Mouse (Mus musculus) monocyte, adult 5-6 weeks (primary cell): ENCODE data around the gene Ndufa13. TPM values are rescaled to one million over a fixed set of nuclear protein-coding genes. Genes with fewer than 3 reads are reported as not detected.

ENCODE experiments used
- ATAC-seq: fragments of 153-309, 156-312 bp; replicated peaks from 2 replicates; pipeline ENCODE4 v1.8.0; 2017; ENCODE audit warnings: mild to moderate bottlenecking; ENCODE audit not compliant: low TSS enrichment, insufficient number of reproducible peaks, severe bottlenecking, poor library complexity, low FRiP score
- total RNA-seq: library from RNA; stranded (forward); fragments of 200-1000, 200-491, 200-594 nt; gene quantifications from 3 replicates; pipeline ENCODE4 v1.2.3, GENCODE M21; 2017

The Ndufa13 gene
- total RNA-seq, 1 experiment from 2014 or later, result 131 TPM

DNA sequence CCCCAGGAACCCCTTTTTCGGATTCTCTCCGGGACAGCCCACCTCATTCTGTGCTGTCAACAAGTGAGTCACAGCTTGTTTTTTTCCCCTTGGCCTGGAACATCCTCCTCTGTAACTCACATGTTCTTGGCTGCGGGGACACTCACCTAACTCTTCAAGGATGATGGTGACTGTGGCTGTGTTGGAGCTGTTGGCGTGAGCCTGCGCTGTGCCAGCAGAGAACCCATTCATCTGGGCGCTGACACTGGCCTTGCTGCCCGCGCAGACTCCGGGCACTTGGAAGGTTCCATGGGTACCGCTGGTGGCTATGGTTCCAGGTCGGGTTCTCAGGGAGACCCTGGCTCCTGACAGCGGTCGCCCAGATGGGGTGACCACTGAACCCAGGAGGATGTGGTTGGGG lies 18.2 kb downstream of the Ndufa13 start:
- no peak for ATAC-seq

GRCm38 (mm10) chr8:69882833-69883600 lies 19.3 kb downstream of the Ndufa13 start:
- ATAC-seq, result no peak

GRCm38 (mm10) chr8:69882021-69882756 lies 20.2 kb downstream of the Ndufa13 start:
- no peak for ATAC-seq

DNA sequence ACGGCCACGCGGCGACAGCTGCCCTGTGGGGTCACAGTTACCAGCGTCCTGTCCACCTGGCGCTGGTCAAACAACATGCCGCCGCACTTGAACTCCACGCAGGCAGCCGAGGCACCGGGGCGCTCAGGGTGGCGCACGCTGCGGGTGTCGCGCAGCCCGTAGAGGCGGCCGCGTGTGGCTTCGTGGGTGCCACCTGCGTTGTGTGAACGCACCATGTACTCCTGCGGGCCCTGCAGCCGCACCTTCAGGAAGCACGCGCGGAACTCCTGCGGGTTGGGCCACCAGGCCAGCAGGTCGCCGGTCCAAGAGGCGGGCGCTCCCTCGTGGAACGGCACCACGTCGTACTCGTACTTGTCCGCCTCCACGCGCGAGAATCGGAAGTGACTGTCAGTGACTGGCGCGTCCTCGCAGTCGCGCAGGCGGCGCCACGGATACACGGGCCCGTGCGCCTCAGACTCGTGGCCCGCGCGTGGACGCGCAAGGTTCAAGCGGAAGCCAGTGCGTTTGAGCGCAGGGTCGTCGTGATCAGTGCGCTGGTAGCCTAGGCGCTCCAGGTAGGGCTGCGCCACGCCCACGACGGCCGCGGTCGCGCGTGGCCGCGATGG lies 21.0 kb downstream of the Ndufa13 start:
- ATAC-seq, result no peak

GRCm38 (mm10) chr8:69880841-69881240 lies 21.5 kb downstream of the Ndufa13 start:
- no peak for ATAC-seq

DNA sequence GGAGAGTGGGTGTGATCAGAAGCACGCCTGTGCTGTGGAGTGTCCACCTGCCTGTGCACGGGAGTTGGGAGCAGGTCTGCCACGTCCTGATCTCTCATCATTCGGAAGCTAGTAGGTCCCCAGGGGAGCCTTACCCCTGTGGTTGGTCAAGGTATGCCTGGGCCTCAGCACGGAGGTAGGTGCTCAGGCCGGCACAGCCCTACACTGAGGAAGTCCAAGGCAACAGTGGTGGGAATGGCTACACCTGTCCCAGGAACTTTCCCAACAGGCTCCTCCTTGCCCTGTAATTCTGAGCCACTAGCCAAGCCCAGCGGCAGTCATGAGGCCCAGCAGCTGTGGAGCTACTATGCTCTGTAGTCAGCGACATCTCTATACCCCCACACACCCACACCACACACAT lies 22.7 kb downstream of the Ndufa13 start:
- no peak for ATAC-seq

GRCm38 (mm10) chr8:69877992-69878391 lies 24.4 kb downstream of the Ndufa13 start:
- no peak for ATAC-seq

- ATAC-seq, result no peak
These were observed 25.0 kb downstream of the Ndufa13 start for GRCm38 (mm10) chr8:69877396-69877795.

DNA sequence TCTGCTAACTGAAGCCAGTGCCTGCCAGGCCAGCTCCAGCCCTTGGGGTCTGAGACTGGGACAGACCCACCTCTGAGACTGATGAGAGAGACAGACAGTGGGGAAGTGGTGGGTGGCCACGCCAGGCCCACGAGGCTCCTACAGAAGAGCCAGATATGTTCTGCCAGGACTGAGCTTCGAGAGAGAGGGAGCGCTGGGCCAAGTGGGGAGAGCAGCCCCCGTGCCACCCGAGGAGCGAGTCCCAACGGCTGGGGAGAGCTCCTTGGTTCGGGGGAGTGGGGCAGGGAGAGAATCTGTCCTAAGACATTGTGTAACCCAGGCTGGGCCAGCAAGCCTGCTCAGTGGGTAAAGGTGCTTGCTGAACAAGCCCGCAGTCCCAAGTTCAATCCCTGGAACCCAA lies 25.4 kb downstream of the Ndufa13 start:
- no peak for ATAC-seq

DNA sequence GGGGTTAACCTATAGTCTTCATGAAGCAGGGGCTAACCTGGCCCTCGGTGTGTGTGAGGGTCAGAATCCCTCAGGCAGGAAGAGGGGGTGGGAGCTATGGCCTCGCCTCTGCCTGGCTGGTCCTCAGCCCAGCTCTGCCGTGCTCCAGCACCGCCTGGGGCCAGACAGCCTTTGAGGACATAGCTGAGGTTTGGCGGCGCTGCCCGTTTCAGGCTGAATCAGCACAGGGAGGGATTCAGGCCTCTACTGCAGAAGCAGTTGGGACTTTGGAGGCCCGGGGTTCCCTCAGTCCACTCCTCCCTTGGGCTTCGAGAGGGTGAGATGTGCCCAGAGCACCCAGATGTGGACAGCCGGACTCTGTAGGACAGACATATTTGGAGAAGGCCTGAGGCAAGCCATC lies 26.3 kb downstream of the Ndufa13 start:
- no peak for ATAC-seq

DNA sequence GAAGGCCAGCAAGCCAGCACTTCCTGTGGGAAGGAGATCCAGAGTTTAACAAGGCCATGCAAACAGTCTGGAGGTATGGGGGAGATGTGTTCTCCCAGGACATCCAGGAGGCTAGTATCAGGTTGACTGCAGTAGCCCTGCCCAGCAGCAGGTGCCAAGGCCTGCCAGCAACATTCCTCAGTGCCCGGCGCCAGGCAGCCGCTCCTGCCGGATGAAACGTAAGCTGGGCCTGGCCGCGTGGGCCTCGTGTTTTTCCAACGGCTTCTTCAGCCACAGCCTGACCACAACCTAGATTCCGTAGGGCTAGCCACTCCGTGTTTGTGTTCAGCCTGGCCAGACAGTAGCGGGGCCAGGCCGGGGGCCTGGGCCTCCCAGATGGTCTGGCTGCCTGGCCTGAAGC lies 27.7 kb downstream of the Ndufa13 start:
- ATAC-seq, result no peak

DNA sequence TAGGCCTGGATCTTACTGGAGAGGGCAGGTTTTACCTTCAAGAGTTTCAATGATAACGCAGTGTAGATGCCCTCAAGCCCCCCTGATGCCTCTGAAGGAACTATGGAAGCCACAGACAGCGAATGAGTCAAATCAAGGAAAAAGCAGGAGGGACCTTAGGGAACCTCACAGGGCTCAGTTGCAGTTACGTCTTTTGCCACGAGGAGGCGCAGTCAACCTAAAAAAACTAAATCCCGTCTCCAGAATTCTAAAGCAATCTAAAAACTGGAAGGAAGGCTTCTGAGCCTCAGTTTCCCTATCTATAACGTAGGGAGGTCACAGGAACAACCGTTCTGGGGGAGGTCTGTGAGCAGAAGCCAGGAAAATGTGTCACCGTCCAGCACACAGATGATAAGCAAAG lies 28.2 kb downstream of the Ndufa13 start:
- no peak for ATAC-seq

DNA sequence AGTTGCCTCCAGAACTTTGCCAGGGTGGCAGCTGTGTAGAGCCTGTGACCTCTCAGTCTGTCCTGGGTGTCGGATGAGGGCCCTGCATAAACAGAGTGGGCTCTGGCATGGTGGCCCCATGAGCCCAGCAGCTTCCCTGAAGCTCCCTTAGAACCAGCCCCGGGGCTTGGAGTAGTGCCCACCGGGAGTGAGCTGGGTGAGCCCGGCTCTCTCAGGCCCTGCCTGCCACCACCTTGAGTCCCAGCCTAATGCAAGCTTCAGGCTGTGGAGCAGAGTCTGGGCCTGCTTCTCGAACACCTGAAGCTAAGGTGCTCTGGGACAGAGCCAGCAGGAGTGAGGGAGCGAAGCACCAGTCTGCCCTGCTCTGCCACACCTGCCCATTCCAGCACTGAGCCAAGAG lies 31.5 kb downstream of the Ndufa13 start:
- ATAC-seq, result no peak

DNA sequence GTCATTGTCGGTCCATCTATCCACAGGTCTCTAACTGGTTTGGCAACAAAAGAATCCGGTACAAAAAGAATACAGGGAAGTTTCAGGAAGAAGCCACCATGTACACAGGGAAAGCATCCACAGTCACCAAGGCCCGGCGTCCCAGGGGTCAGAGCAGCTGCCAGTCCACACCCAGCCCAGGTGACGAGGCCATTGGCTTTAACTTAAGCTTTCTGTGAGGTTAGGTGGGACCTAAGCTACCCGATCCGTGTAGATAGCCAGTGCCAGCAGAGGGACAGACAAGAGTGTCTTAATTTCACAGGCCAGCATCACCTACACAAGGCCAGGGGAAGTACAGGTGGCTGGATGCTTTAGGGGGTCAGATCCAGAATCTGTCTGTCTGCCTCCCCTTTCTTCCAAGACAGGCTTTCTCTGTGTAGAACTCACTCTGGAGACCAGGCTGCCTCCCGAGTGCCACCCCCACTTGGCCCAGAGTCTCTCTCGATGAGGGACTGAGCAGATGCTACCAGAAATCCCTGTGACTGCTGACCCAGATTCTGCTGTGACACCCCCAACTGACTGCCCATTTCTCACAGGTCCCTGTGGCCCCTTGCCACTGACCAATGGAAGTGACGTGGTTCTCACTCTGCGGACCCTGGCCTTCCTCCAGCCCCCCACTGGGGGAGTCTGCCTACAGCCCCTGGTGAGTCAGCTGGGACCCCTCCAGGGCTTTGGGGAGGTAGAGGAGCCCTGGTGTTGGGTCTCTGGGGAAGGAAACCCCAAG lies 32.2 kb downstream of the Ndufa13 start:
- ATAC-seq, result no peak

GRCm38 (mm10) chr8:69867696-69868326 lies 34.5 kb downstream of the Ndufa13 start:
- no peak for ATAC-seq

GRCm38 (mm10) chr8:69864180-69864579 lies 38.2 kb downstream of the Ndufa13 start:
- no peak for ATAC-seq

DNA sequence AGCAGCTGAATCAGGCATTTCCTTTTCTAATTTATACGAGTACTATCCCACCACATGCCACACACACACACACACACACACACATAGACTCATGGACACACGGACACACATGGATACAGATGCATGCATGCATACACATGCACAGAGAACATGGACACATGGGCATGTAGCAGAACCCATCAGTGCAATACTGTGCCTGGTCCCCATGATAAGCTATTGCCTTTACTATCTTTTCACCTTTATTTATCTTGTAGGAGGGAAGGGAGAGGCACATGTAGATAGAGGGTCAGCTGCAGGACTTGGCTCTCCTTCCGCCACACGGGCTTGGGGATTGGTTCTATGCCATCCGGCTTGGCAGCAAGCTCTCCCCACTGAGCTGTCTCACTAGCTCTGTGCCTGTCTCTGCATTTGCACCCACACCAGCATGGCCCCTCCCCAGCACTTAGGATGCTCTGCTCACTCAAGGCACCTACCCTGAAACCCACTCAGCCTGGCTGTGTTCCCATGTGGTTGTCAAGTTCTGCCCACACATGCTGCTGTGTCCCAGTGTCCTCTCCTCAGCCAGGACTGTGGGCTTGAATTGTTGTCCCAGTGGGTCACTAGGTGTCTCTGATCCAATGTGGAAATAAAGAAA lies 38.9 kb downstream of the Ndufa13 start:
- no peak for ATAC-seq

GRCm38 (mm10) chr8:69861251-69861650 lies 41.1 kb downstream of the Ndufa13 start:
- ATAC-seq, result no peak; the same call in 1 of the 2 replicates
